Mouse (Mus musculus): ENCODE results near the gene Akr1c13.
"Not testable (repeated sequence)": the region's sequence is repeated elsewhere in the genome, so short reads cannot be mapped to it uniquely, and the experiment has no call there.

Akr1c13 gene

DNA sequence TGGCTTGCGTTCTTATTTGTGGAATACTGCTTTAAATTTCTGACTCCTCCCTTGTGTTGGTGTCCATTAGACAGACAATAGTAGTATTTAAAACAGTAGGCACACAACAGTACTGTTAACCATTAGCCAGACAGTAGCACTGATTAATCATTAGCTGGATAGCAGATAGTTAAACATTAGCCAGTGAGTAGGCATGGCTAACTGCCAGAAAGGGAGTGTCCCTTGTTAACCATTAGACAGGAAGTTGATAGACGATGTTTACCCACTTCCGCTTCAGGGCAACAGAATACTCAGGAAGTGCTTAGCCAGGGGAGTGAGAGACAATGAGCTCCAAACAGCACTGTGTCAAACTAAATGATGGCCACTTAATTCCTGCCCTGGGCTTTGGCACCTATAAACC, at the start of gene Akr1c13:
Gene Akr1c13 (plus strand): TSS at position 247 of the 400 bp plus-strand sequence.
- peak; percentile 64 for DNase-seq (ENCODE audit: low read depth)

- no peak for DNase-seq (ENCODE audit: low read depth)
Measured at GRCm38 (mm10) chr13:4144261-4144660, 46.7 kb upstream of the Akr1c13 start.

GRCm38 (mm10) chr13:4150518-4150917, 40.4 kb upstream of the Akr1c13 start, which contains the start of gene Akr1c18:
Gene Akr1c18 (minus strand): TSS chr13:4150654.
- no peak for DNase-seq (ENCODE audit: low read depth)

DNA sequence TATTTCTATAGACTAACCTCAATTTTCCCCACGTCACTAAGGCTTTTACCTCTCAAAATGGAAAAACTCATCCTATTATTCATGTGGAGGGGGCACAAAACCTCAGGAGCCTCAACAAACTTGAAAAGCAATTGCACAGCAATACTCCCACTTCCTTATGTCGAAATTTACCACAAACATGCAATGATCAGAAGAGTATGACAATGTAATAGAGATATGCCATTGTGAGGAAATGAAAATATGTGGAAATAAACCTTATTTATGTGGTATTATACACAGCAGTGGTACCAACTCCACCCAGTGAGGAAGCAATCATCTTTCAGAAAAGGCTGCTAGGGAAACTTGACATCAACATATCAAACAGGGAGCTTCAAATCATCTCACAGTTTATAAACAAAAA, 38.0 kb upstream of the Akr1c13 start:
- no peak for DNase-seq (ENCODE audit: low read depth)

GRCm38 (mm10) chr13:4153593-4153992, 37.4 kb upstream of the Akr1c13 start:
- DNase-seq (ENCODE audit: low read depth) = no peak

- no peak for DNase-seq (ENCODE audit: low read depth)
Measured at GRCm38 (mm10) chr13:4155286-4155685, 35.7 kb upstream of the Akr1c13 start.

DNA sequence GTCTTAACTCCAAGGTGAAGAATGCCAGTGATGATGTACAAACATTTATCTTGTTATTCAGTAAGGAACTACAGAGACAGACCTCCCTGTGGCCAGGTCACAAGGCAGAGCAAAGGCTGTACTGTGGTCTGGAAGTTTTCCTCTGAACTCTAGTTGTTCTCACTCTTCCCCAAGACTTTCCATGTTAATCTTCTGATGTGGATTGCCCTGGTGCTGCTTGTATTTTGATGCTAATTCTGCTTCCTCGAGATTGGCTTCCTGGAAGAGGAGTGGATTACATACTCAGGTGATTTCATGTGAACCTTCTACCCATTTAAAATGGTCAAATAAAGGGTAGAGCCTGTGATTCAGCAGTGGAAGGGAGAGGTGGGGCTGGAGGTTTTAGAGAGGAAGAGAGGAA, 22.9 kb upstream of the Akr1c13 start:
- no peak for DNase-seq (ENCODE audit: low read depth)

- no peak for DNase-seq (ENCODE audit: low read depth)
Measured at GRCm38 (mm10) chr13:4172978-4173377, 18.0 kb upstream of the Akr1c13 start.

GRCm38 (mm10) chr13:4181321-4181720, 9.6 kb upstream of the Akr1c13 start:
- not testable (repeated sequence) for DNase-seq (ENCODE audit: low read depth)

GRCm38 (mm10) chr13:4183116-4183515, 7.8 kb upstream of the Akr1c13 start:
- no peak for DNase-seq (ENCODE audit: low read depth)

DNA sequence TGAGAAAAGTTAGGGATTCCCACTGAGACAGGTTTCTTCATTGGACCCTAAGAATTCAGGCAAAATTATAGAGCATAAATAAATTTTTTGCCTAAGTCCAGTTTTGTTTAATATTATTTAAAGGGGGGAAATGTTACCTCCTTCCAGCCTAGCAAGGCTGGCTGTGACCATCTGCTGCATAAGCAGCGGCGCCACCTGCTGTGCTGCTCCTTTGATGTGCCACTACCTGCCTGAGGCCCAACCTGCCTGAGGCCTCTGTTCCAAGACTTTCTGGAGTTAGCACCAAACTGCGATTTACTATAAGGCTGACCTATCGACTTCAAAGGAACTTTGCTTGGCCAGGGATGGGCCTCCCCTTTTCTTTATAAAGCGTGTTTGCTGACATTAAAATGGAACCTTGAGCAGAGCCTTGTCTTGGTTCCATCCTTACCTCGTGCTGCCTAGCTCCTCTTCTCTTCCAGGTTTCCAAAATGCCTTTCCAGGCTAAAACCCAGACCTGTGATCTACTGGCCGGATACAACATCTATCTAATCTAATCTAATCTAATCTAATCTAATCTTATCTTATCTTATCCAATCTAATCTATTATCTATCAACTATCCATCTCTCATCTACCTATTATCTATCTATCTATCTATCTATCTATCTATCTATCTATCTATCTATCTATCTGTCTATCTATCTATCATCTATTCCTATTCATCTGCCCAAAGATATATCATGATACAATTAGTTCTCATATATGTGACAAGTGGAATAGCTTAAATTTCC, 4.1 kb upstream of the Akr1c13 start:
- DNase-seq (ENCODE audit: low read depth) = not testable (repeated sequence)

GRCm38 (mm10) chr13:4188174-4188573, 2.8 kb upstream of the Akr1c13 start:
- no peak for DNase-seq (ENCODE audit: low read depth)

DNA sequence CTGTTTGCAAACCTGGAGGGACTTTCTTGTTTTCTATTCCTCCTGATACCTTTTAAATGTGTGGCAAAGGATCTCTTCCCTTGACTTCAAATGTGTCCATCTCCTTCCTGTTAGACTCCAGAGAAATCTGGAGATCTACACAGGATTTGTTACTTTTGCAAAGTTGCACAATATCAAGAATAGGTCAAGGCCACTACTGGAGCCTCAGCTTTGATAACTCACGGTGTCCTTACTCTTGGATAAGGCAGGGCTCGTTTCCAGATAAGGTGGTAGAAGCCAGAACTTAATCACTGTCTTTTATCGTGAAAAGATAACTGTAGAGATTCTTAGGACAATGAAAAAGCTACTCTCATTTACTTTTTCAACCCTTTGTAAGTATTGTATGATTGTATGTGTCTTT, 1.6 kb downstream of the Akr1c13 start:
- DNase-seq (ENCODE audit: low read depth) = no peak

GRCm38 (mm10) chr13:4206147-4206903, 15.4 kb downstream of the Akr1c13 start:
- DNase-seq (ENCODE audit: low read depth) = no peak

GRCm38 (mm10) chr13:4211560-4212299, 20.8 kb downstream of the Akr1c13 start:
- no peak for DNase-seq (ENCODE audit: low read depth)

DNA sequence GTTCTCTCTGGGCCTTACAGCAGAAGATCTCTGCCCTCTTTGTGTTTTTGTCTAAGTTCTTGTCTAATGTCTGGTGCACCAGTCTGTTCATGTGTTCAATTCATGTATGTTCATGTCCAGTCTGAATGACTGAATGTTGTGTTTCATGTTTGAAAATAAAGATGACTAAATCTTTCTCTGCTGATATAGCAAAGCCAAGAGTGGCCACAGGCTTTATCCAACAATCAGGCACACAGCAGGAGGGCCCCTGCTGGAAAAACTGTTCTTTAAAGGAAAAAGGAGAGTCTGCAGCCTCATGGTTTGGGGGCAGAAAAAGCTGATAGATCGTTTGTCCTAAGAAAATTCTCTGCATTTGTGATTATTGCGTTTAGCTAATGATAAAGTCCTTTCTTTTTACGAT, 21.4 kb downstream of the Akr1c13 start:
- no peak for DNase-seq (ENCODE audit: low read depth)

GRCm38 (mm10) chr13:4215496-4215895, 24.5 kb downstream of the Akr1c13 start:
- not testable (repeated sequence) for DNase-seq (ENCODE audit: low read depth)

DNA sequence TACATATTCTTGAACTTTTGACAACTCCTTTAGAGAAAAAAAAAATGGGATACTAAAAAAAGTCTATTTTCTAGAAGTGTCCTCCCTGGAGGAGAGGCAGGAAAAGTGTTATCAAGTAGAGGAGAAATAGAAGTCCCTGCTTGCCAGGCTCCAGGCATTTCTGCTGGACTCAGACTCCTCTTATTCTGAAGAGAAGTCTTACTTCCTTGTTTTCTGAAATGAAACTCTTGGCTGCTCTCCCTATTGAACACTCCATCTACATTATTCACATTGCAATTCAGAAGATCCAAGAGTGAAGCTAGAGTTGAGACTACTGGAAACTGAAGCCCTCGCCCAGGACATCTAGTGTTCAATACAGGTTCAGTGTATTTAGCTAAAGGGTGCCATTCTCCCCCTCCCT, 37.5 kb downstream of the Akr1c13 start, which contains the start of gene Akr1c19:
Gene Akr1c19 (plus strand): TSS at position 260 of the 400 bp plus-strand sequence.
- DNase-seq (ENCODE audit: low read depth) = no peak

DNA sequence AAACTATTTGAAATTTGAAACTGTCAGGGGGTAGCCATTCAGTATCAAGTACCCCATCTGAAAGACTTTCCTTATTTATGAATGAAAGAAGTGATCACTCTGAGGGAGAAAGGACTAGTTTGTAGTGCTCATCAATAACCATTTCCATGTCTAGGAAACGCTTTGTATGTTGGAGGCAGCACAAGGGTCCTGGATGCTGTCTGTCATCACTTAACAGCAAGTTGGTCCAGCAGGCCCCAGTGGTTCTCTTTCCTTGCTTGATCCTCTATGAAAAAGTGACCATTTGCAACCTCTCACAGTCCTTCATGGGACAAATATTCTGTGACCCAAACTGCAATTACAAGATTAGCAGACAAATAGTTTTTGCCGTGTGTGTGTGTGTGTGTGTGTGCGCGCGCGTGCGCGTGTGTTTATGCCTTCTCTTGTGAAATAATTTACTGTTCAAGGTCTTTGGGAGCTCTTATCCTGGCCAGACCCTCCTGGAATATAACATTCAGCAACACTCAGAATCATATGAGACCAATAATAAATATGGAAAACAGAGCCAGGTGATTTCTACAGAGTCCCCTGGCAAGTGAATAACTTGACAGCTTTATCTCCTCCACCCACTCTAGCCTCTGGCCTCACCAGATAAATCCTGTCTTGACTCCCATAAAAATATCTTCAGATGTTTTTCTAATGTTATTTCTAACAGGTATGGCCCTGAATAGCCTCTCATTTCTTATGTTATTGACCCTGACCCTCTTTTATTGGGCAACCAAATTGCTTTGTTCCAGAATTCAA, 40.1 kb downstream of the Akr1c13 start:
- DNase-seq (ENCODE audit: low read depth) = no peak

- DNase-seq (ENCODE audit: low read depth) = no peak
Measured at GRCm38 (mm10) chr13:4233135-4233534, 42.2 kb downstream of the Akr1c13 start.

GRCm38 (mm10) chr13:4233536-4234172, 42.7 kb downstream of the Akr1c13 start:
- no peak for DNase-seq (ENCODE audit: low read depth)

Measured in naive thymus-derived CD4-positive, alpha-beta T cell, adult 2 months (primary cell).